Comparison of ENCODE assay signal across 30 mouse cellular contexts in the genomic region with DNA sequence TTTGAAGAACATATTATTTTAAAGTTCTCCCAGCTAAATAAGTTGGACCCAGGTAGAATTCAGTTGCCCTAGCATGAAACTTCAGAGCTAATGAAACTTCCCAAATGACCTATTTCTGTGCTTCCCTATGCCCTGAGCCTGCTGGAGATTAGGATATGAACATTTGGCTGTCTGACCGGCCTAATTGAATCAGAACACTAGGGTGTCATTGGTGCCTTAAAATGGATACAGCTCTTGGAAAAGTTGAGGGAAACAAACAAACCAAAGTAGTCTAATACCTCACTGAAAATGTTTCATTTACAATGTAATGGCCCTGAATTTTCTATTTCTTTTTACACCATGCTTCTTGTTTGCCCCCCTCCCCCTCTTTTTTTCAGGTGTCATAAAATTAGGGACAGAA.
"Had no signal": no experiment of that assay in that cellular context is flagged by ENCODE, and none has a peak within 500 bp of the region (broad histone marks: within the 10 kb centered on the region; RNA-seq: fewer than 3 reads in every experiment).

No protein-coding gene starts in this region.

- H3K4me3 ChIP-seq: limb, embryonic 10.5 days; limb, embryonic 12.5 days; limb, embryonic 13.5 days; limb, embryonic 15.5 days; liver, embryonic 12.5 days; liver, embryonic 13.5 days; liver, embryonic 15.5 days; lung, embryonic 15.5 days; megakaryocyte, embryonic 14.5 days; midbrain, embryonic 10.5 days; midbrain, embryonic 12.5 days; midbrain, embryonic 13.5 days; midbrain, embryonic 15.5 days; myocyte; neural tube, embryonic 12.5 days had no signal

- ATAC-seq: liver, embryonic 12.5 days; liver, postnatal 0 days; lung, postnatal 0 days; midbrain, embryonic 13.5 days; midbrain, embryonic 15.5 days; midbrain, embryonic 16.5 days had no signal

- DNase-seq: left cerebral cortex, postnatal 4 days; liver; liver, embryonic 13.5 days; liver, postnatal 0 days; lung, adult 18-20 months; lung, adult 2 months; lung, embryonic 14.5 days; lung, postnatal 10 days; lung, postnatal 14 days; lung, postnatal 36 days; lung, postnatal 4 days; midbrain, embryonic 14.5 days had no signal

- H3K27ac ChIP-seq: limb, embryonic 10.5 days; limb, embryonic 12.5 days; limb, embryonic 13.5 days; limb, embryonic 15.5 days; liver, embryonic 12.5 days; liver, embryonic 13.5 days; liver, embryonic 14.5 days; liver, embryonic 15.5 days; lung, embryonic 15.5 days; macrophage; midbrain, embryonic 10.5 days; midbrain, embryonic 12.5 days; midbrain, embryonic 13.5 days; midbrain, embryonic 15.5 days; neural tube, embryonic 12.5 days had no signal

- H3K36me3 ChIP-seq: limb, embryonic 10.5 days; limb, embryonic 12.5 days; limb, embryonic 13.5 days; limb, embryonic 15.5 days; liver, embryonic 12.5 days; liver, embryonic 13.5 days; liver, embryonic 15.5 days; lung, embryonic 15.5 days; midbrain, embryonic 10.5 days; midbrain, embryonic 12.5 days; midbrain, embryonic 13.5 days; midbrain, embryonic 15.5 days; neural tube, embryonic 12.5 days had no signal

- H3K27me3 ChIP-seq: limb, embryonic 12.5 days; limb, embryonic 13.5 days; limb, embryonic 15.5 days; liver, embryonic 12.5 days; liver, embryonic 13.5 days; liver, embryonic 15.5 days; lung, embryonic 15.5 days; megakaryocyte, embryonic 14.5 days; midbrain, embryonic 12.5 days; midbrain, embryonic 13.5 days; midbrain, embryonic 15.5 days; neural tube, embryonic 12.5 days had no signal

- H3K4me1 ChIP-seq: limb, embryonic 10.5 days; limb, embryonic 12.5 days; limb, embryonic 13.5 days; limb, embryonic 15.5 days; liver, embryonic 12.5 days; liver, embryonic 13.5 days; liver, embryonic 15.5 days; lung, embryonic 15.5 days; megakaryocyte, embryonic 14.5 days; midbrain, embryonic 10.5 days; midbrain, embryonic 12.5 days; midbrain, embryonic 13.5 days; midbrain, embryonic 15.5 days; neural tube, embryonic 12.5 days had no signal

- H3K9ac ChIP-seq: limb, embryonic 12.5 days; limb, embryonic 13.5 days; limb, embryonic 15.5 days; liver, embryonic 12.5 days; liver, embryonic 13.5 days; liver, embryonic 14.5 days; liver, embryonic 15.5 days; liver, postnatal 0 days; lung, embryonic 14.5 days; lung, embryonic 15.5 days; midbrain, embryonic 12.5 days; midbrain, embryonic 13.5 days; midbrain, embryonic 15.5 days; neural tube, embryonic 12.5 days had no signal
